Mouse (Mus musculus): ENCODE results near the gene Mysm1.

DNA sequence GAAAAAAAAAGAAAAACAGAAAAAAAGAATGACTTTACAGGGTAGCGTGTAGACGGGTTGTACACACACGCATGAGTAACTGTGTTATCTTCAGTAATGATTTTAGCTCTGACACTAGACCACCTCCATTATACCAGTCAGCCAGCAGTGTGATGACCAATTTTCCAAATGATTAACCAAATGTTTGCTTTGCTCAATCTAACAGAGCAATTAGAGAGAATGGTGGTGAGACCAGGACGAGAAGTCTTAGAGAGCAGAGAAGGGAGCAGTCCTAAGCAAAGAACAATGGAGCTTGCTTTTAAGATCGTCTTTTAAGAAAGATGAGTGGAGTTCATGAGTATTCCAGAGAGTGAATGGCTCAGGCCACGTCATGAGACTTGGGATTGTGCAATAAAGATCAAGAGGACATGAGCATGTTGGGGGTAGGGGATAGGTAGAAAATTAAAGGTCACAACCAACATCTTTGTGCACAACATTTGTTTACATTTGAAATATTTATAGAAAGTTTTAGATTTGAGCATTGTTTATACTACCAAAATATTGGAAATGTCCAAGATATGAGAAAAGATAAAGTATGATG, 26.4 kb upstream of the Mysm1 start:
- TF ChIP-seq POLR2A (IDR thresholded peaks at IDR 0.05; ENCODE audit: low read depth, low read length) = no peak
- TF ChIP-seq CTCF (conservative IDR thresholded peaks at IDR 0.05; ENCODE audit: insufficient read depth, insufficient read length, low read depth, low read length) = no peak
